Mouse (Mus musculus) brain, embryonic 14.5 days (tissue): ENCODE results near the gene Nrcam.
A peak's percentile ranks its signal among the peaks of the same experiment; 100 is the strongest.

Source experiments
- CTCF ChIP-seq: fragments of 200-500 bp; IDR thresholded peaks from 2 replicates; pipeline ENCODE4 v1.5.1; 2012; ENCODE audit warnings: inconsistent platforms, mild to moderate bottlenecking, moderate library complexity, borderline replicate concordance; ENCODE audit not compliant: insufficient read depth, insufficient read length; ENCODE audit errors: extremely low read depth
- POLR2A ChIP-seq: fragments of 200-500 bp; IDR thresholded peaks from 2 replicates; pipeline ENCODE4 v1.6.1; 2012; ENCODE audit warnings: mild to moderate bottlenecking, inconsistent platforms, borderline replicate concordance; ENCODE audit not compliant: poor library complexity, insufficient read depth, insufficient read length, severe bottlenecking; ENCODE audit errors: extremely low read depth

DNA sequence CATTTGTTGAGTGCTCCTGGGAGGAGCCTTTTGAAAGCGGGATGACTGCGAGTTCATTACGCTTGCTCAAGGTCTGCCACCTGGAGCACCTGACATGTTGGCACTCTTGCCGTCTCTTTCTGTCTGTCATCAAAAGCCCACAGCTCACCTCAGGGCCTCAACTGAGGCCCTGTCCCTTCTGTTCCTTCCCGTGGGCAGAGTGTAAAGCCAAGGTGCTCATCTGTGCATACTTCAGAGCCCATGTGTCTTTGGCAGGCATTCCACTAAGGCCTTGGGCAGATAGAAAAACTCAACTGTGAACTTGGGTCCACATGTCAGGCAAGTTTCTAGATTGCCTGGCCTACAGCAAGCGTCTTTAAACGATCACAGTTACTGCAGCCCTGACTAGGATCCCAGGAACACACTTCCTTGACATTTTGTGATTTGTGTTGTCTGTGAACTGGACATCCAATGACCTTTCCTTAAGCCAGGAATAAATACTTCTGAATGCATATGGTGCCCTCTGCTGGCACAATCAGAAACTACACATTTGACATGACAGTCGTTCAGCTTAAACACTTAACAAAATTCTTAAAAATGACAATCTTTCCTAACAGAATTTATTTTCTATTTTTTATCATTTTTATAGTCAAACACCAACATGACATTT, 219.2 kb downstream of the Nrcam start:
- peak; percentile 49; the same call in 1 of the 2 replicates for TF ChIP-seq CTCF
- TF ChIP-seq POLR2A, result no peak
